Mouse (Mus musculus) cortical plate, adult 2 months (tissue): Measurements from ENCODE around the gene Setdb1. TPM values are rescaled to one million over a fixed set of nuclear protein-coding genes. Genes with fewer than 3 reads are reported as not detected.
"Not testable (repeated sequence)": the region's sequence is repeated elsewhere in the genome, so short reads cannot be mapped to it uniquely, and the experiment has no call there.

Source experiments
- H3K27ac ChIP-seq: fragments of 200-500 bp; 2 replicates; pipeline ENCODE4 v1.5.1; 2012; ENCODE audit warnings: low read length, control low read depth, inconsistent platforms; ENCODE audit not compliant: insufficient read depth
- H3K4me1 ChIP-seq: fragments of 200-500 bp; 2 replicates; pipeline ENCODE4 v1.6.1; 2011; ENCODE audit warnings: low read length; ENCODE audit not compliant: control insufficient read depth, insufficient read depth
- H3K4me3 ChIP-seq: fragments of 200-500 bp; 2 replicates; pipeline ENCODE4 v1.5.1; 2011; ENCODE audit warnings: mild to moderate bottlenecking, low read length, control low read depth; ENCODE audit not compliant: insufficient read depth
- CTCF ChIP-seq: fragments of 200-500 bp; IDR thresholded peaks from 2 replicates; pipeline ENCODE4 v1.5.1; 2011; ENCODE audit warnings: mild to moderate bottlenecking, control low read depth, low read length; ENCODE audit not compliant: insufficient read depth; ENCODE audit errors: extremely low read depth
- POLR2A ChIP-seq: fragments of 200-500 bp; IDR thresholded peaks from 2 replicates; pipeline ENCODE4 v1.6.1; 2011; ENCODE audit warnings: mild to moderate bottlenecking, low read length, control low read depth; ENCODE audit not compliant: insufficient read depth; ENCODE audit errors: extremely low read depth
- polyA plus RNA-seq: library from polyadenylated mRNA; depleted of rRNA; stranded (reverse); fragments of >200 nt; gene quantifications from 2 replicates; pipeline ENCODE4 v1.2.3, GENCODE M21; 2012

Gene Setdb1
- polyA plus RNA-seq, 1 experiment, result 34.6 TPM

DNA sequence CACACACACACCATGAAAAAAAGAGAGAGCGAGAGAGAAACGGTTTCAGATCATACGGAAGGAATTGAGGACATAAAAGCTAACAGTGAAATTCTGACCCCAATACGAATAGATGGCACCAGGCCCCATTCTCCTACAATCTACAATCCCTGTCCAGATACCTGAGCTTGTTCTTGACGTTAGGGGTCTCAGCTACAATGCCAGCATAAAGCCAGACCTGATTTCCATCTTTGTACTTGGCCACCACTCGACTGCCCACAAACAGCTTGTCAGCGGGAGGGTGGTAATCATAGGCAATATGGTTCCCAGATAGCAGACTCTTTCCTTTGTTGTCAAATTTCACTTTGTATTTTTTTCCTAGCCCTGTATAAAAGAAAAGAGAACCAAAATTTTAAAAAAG lies 10.5 kb downstream of the Setdb1 start:
- H3K4me1 ChIP-seq, result no peaks in the 10 kb centered on the region
- TF ChIP-seq POLR2A (no peak), CTCF (no peak)
- H3K4me3 ChIP-seq, result no peak overlapping the region
- no peak overlapping the region for H3K27ac ChIP-seq

DNA sequence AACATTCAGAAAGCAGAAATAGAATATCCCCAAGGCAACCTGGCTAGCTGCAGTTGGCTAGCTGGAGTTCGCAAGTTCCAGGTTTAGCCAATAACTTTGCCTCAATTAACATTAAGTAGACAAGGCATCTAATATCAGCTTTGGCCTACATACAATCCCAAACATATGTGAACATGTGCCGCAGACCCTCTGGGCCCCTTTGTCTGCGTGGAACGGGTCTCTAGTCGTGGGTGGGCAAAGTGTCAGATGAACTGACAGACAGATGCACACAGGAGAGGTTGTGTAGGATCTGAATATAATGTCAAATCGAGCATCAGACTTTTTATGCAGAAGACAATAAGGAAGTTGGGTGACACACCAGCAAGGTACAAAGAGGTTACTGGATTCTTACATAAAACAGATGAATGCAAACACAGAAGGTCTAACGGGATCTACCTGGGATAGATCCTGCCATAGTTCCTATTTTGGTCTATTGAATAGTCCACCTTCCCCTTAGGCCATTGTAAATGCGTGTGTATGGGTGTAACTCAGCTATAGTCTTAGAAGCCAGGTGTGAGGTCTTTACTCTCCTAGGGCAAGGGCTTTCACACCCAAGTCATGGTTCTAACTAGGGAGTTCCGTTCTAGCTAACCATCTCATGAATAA lies 13.5 kb downstream of the Setdb1 start:
- H3K27ac ChIP-seq, H3K4me1 ChIP-seq, H3K4me3 ChIP-seq: not testable (repeated sequence)

- TF ChIP-seq POLR2A (no peak), CTCF (no peak)
- no peak overlapping the region for H3K27ac ChIP-seq
- H3K4me1 ChIP-seq, result no peaks in the 10 kb centered on the region
- H3K4me3 ChIP-seq, result no peak overlapping the region
Observed at GRCm38 (mm10) chr3:95338251-95338650, 18.8 kb downstream of the Setdb1 start.

- no peak overlapping the region for H3K4me3 ChIP-seq
- no peak overlapping the region for H3K27ac ChIP-seq
- H3K4me1 ChIP-seq, result no peaks in the 10 kb centered on the region
- TF ChIP-seq POLR2A (no peak), CTCF (no peak)
Observed at GRCm38 (mm10) chr3:95337345-95337744, 19.7 kb downstream of the Setdb1 start.

DNA sequence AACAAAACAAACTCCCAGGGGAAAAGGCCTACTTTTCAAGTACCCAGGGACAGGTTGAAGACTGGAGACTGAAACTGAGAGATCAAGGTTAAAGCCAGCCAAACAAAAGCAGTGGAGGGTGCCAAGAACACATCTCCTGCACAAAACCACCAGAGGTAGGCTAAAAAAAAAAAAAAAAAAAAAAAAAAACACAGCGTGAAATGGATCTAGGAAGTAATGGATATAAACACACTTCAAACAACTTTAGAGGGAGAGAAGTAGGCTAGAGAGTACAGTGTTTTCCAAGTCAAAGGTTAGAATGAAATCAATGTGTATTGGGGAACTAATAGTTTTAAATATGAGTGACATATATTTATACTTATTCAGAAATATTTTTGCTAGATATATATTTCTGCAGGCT lies 25.5 kb downstream of the Setdb1 start:
- Histone ChIP-seq H3K27ac (no peak overlapping the region), H3K4me1 (no peaks in the 10 kb centered on the region), H3K4me3 (no peak overlapping the region)
- no peak for TF ChIP-seq POLR2A
- no peak for TF ChIP-seq CTCF

- no peak overlapping the region for H3K27ac ChIP-seq
- TF ChIP-seq POLR2A (no peak), CTCF (no peak)
- no peak overlapping the region for H3K4me3 ChIP-seq
- H3K4me1 ChIP-seq, result no peaks in the 10 kb centered on the region
Observed at GRCm38 (mm10) chr3:95328803-95329404, 28.1 kb downstream of the Setdb1 start.

DNA sequence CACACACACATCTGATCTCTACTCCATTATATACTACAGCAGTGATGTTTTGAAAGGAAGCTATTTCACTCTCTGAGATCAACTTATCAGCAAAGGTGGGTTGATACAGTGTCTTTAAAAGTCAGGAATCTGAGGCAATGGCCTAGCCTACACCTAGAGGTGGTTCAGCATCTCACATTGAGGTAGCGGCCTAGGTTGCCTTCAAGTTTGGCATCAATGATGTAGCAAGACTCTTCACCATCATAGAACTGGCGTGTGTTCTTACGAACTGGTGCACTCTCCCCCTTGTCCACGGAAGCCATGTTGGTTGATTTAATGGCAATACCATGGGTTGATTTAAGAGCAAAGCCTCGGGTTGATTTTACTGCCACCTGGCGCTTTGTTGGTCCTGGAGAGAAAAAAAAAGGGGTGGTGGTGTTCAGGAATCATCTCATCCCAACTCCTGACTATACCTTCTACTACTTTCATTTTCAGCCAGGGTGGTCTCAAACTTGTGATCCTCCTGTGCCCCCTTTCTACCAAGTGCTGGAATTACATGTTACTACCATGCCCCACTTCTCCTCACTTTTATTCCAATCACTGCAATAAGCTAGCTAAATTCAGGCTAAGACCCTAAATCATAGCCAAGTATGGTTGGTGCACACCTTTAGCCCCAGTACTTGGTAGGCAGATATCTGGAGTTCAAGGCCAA lies 32.4 kb downstream of the Setdb1 start:
- Histone ChIP-seq H3K27ac (no peak overlapping the region), H3K4me1 (no peaks in the 10 kb centered on the region), H3K4me3 (no peak overlapping the region)
- TF ChIP-seq POLR2A, result no peak
- 0 out of 2 replicates have a peak, but pooled peaks have one; percentile 8 for TF ChIP-seq CTCF

DNA sequence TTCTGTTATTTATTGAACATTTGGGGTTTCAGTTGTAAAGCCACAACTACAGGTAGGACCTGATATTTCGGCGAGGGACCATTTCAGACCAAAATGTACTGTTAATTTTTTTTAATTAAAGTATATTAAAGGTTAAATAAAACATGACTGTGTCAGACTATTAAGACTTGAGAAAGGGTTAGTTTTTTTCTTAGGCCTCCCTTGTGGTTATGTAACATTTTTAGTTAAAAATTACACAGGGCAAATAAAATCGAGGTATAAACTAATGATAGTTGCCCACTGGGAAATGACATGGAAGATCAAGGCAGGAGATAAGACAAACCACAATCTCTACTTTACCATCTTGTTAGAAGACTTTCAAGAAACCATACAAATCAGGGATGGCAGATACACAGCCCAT lies 33.6 kb downstream of the Setdb1 start:
- TF ChIP-seq POLR2A, result no peak
- no peak for TF ChIP-seq CTCF
- Histone ChIP-seq H3K4me3 (no peak overlapping the region), H3K27ac (no peak overlapping the region), H3K4me1 (no peaks in the 10 kb centered on the region)

- Histone ChIP-seq H3K4me3 (no peak overlapping the region), H3K4me1 (peaks cover 2% of the 10 kb centered on the region; the same call in 1 of the 2 replicates), H3K27ac (peak overlapping the region; percentile 68)
- no peak for TF ChIP-seq POLR2A
- TF ChIP-seq CTCF, result no peak
Observed at GRCm38 (mm10) chr3:95319701-95320625, 37.0 kb downstream of the Setdb1 start.

DNA sequence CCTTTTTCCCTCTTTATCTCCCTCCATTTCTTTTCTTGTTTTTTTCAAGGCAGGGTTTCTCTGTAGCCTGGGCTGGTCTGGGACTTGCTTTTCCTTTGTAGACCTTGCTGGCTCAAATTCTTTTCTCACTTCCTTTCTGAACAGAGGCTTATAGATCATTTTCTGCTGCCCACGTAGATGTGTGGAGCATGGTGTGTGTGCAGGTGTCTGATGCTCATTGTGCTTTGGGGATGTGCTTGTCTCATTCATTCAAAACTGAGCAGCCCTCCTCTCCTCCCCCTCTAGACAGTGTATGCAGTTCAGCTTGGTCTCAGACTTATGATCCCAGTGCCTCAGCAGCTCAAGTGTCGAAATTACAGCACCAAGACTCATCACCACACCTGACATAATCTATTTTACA lies 37.9 kb downstream of the Setdb1 start:
- Histone ChIP-seq H3K4me1 (peaks cover 2% of the 10 kb centered on the region; the same call in 1 of the 2 replicates), H3K4me3 (no peak overlapping the region), H3K27ac (0 out of 2 replicates have a peak overlapping the region, but pooled peaks have one; percentile 0)
- TF ChIP-seq CTCF, result no peak
- TF ChIP-seq POLR2A, result no peak
